Mouse (Mus musculus) E14TG2a.4 (cell line): ENCODE results near the gene Zcchc17.

ENCODE experiments used
- CTCF ChIP-seq: conservative IDR thresholded peaks from 2 replicates; pipeline ENCODE4 v1.5.1; 2014; ENCODE audit warnings: low read length
- NANOG ChIP-seq: IDR thresholded peaks from 2 replicates; pipeline ENCODE4 v1.6.1; 2014; ENCODE audit warnings: borderline replicate concordance, low read length, mixed read lengths
- POU5F1 ChIP-seq: IDR thresholded peaks from 2 replicates; pipeline ENCODE4 v1.6.1; 2014; ENCODE audit warnings: low read length, borderline replicate concordance

DNA sequence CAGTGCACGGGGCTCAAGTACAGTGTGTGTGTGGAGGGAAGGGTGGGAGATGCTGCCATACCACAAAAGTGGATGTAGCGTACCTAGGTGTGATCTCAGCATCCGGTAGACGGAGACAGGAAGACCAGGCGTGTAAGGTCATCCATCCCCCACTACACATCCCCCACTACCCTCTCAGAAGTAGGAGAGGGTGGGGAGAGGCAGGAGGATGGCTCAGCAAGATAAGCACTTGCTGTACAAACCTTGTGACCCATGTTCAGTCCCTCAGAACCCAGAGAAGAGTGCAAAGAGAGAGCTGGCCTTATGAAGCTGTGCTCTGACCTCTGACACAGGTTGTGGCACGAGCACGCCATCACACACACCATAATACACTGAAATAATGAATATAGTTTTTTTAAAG lies 38.1 kb downstream of the Zcchc17 start:
- no peak for TF ChIP-seq CTCF
- no peak for TF ChIP-seq POU5F1
- no peak for TF ChIP-seq NANOG
